Mouse (Mus musculus) CH12.LX (cell line): ENCODE results near the gene Bcl2l12.

Experiments used
- CHD1 ChIP-seq: IDR thresholded peaks from 2 replicates; pipeline ENCODE4 v1.6.1; 2012; ENCODE audit warnings: low read depth, low read length, improper control_type of control experiment, inconsistent platforms
- CTCF ChIP-seq, 2 experiments: IDR thresholded peaks in 1 of 2; conservative IDR thresholded peaks in 1 of 2; 2 replicates each; pipeline ENCODE4 v1.5.1; 2011 to 2012; ENCODE audit warnings: low read depth in 2 of 2, low read length in 2 of 2, improper control_type of control experiment in 1 of 2, inconsistent platforms in 1 of 2, mild to moderate bottlenecking in 1 of 2, moderate library complexity in 1 of 2
- EP300 ChIP-seq: IDR thresholded peaks from 2 replicates; pipeline ENCODE4 v1.6.1; 2011; ENCODE audit warnings: low read length, improper control_type of control experiment
- JUN ChIP-seq: IDR thresholded peaks from 2 replicates; pipeline ENCODE4 v1.6.1; 2011; ENCODE audit warnings: low read depth, mild to moderate bottlenecking, low read length, improper control_type of control experiment, moderate library complexity; ENCODE audit not compliant: insufficient read depth
- JUND ChIP-seq: conservative IDR thresholded peaks from 2 replicates; pipeline ENCODE4 v1.6.1; 2011; ENCODE audit warnings: low read depth, low read length, improper control_type of control experiment
- MXI1 ChIP-seq: IDR thresholded peaks from 2 replicates; pipeline ENCODE4 v1.6.1; 2011; ENCODE audit warnings: mild to moderate bottlenecking, low read depth, low read length, improper control_type of control experiment
- NRF1 ChIP-seq: IDR thresholded peaks from 2 replicates; pipeline ENCODE4 v1.6.1; 2014; ENCODE audit warnings: low read depth, mild to moderate bottlenecking, inconsistent platforms, low read length, improper control_type of control experiment, moderate library complexity
- POLR2A ChIP-seq: IDR thresholded peaks from 2 replicates; pipeline ENCODE4 v1.6.1; 2011; ENCODE audit warnings: low read depth, mild to moderate bottlenecking, improper control_type of control experiment, low read length
- TCF12 ChIP-seq: IDR thresholded peaks from 2 replicates; pipeline ENCODE4 v1.6.1; 2014; ENCODE audit warnings: low read depth, mild to moderate bottlenecking, inconsistent platforms, low read length, improper control_type of control experiment
- UBTF ChIP-seq: IDR thresholded peaks from 2 replicates; pipeline ENCODE4 v1.6.1; 2012; ENCODE audit warnings: low read depth, mild to moderate bottlenecking, inconsistent platforms, low read length, improper control_type of control experiment, moderate library complexity
- ZKSCAN1 ChIP-seq: IDR thresholded peaks from 2 replicates; pipeline ENCODE4 v1.6.1; 2012; ENCODE audit warnings: low read depth, inconsistent platforms, low read length, improper control_type of control experiment, borderline replicate concordance

- TF ChIP-seq CTCF (conservative IDR thresholded peaks at IDR 0.05 in 1 of 2, IDR thresholded peaks at IDR 0.05 in 1 of 2; ENCODE audit: low read depth in 2 of 2, low read length in 2 of 2) (no peak), POLR2A (no peak), UBTF (no peak), NRF1 (no peak), EP300 (no peak), TCF12 (no peak), JUND (no peak), MXI1 (no peak), CHD1 (no peak), ZKSCAN1 (no peak), JUN (no peak)
These were observed 35.3 kb upstream of the Bcl2l12 start for GRCm38 (mm10) chr7:45033722-45034359.
